Mouse (Mus musculus): ENCODE data around the gene Rasal2. TPM values are rescaled to one million over a fixed set of nuclear protein-coding genes. Genes with fewer than 3 reads are reported as not detected.

Gene Rasal2
- polyA plus RNA-seq, 1 experiment = 4.1 TPM

GRCm38 (mm10) chr1:157449981-157450636 lies 37.7 kb upstream of the Rasal2 start:
- Histone ChIP-seq H3K4me3 (no peak overlapping the region), H3K27me3 (ENCODE audit: control insufficient read depth, insufficient read depth, insufficient read length) (no peaks in the 10 kb centered on the region), H3K36me3 (ENCODE audit: control insufficient read depth, insufficient read depth) (no peaks in the 10 kb centered on the region), H3K79me2 (ENCODE audit: control insufficient read depth, insufficient read depth) (no peaks in the 10 kb centered on the region), H3K4me2 (ENCODE audit: low read depth) (no peak overlapping the region), H3ac (ENCODE audit: control insufficient read depth, insufficient read length) (no peak overlapping the region)
- TF ChIP-seq MYOG (IDR thresholded peaks at IDR 0.05; ENCODE audit: control insufficient read depth in 1 of 3, insufficient read depth in 1 of 3, insufficient read length in 2 of 3, low read depth in 2 of 3) = no peak
- TF ChIP-seq POLR2AphosphoS2 (IDR thresholded peaks at IDR 0.05; ENCODE audit: insufficient read length, low read depth) = no peak
- TF ChIP-seq TCF12 (IDR thresholded peaks at IDR 0.05; ENCODE audit: insufficient read depth, poor library complexity, severe bottlenecking) = no peak
- no peak for TF ChIP-seq E2F4 (IDR thresholded peaks at IDR 0.05; ENCODE audit: insufficient read depth)
- TF ChIP-seq SRF (IDR thresholded peaks at IDR 0.05; ENCODE audit: control insufficient read depth, insufficient read length, low read depth) = no peak
- TF ChIP-seq USF1 (IDR thresholded peaks at IDR 0.05; ENCODE audit: low read depth) = no peak
- TF ChIP-seq MYOD1 (IDR thresholded peaks at IDR 0.05; ENCODE audit: control insufficient read depth in 1 of 3, insufficient read length in 2 of 3, low read depth in 2 of 3) = no peak
- no peak for TF ChIP-seq CEBPB (IDR thresholded peaks at IDR 0.05; ENCODE audit: insufficient read depth, poor library complexity, severe bottlenecking)
- no peak for TF ChIP-seq MAX (IDR thresholded peaks at IDR 0.05; ENCODE audit: low read depth)
- no peak for TF ChIP-seq REST (IDR thresholded peaks at IDR 0.05; ENCODE audit: insufficient read depth, insufficient read length)
- no peak for TF ChIP-seq TCF3 (IDR thresholded peaks at IDR 0.05; ENCODE audit: insufficient read length, low read depth)
- no peak for TF ChIP-seq POLR2A (IDR thresholded peaks at IDR 0.05; ENCODE audit: insufficient read length, low read depth)

GRCm38 (mm10) chr1:157449532-157449931 lies 37.1 kb upstream of the Rasal2 start:
- H3ac ChIP-seq (ENCODE audit: control insufficient read depth, insufficient read length) = no peak overlapping the region
- H3K27me3 ChIP-seq (ENCODE audit: control insufficient read depth, insufficient read depth, insufficient read length) = no peaks in the 10 kb centered on the region
- H3K79me2 ChIP-seq (ENCODE audit: control insufficient read depth, insufficient read depth) = no peaks in the 10 kb centered on the region
- TF ChIP-seq MAX (IDR thresholded peaks at IDR 0.05; ENCODE audit: low read depth) (no peak), USF1 (IDR thresholded peaks at IDR 0.05; ENCODE audit: low read depth) (no peak), POLR2A (IDR thresholded peaks at IDR 0.05; ENCODE audit: insufficient read length, low read depth) (no peak), TCF3 (IDR thresholded peaks at IDR 0.05; ENCODE audit: insufficient read length, low read depth) (no peak), REST (IDR thresholded peaks at IDR 0.05; ENCODE audit: insufficient read depth, insufficient read length) (no peak), POLR2AphosphoS2 (IDR thresholded peaks at IDR 0.05; ENCODE audit: insufficient read length, low read depth) (no peak), TCF12 (IDR thresholded peaks at IDR 0.05; ENCODE audit: insufficient read depth, poor library complexity, severe bottlenecking) (no peak), CEBPB (IDR thresholded peaks at IDR 0.05; ENCODE audit: insufficient read depth, poor library complexity, severe bottlenecking) (no peak), MYOD1 (IDR thresholded peaks at IDR 0.05; ENCODE audit: control insufficient read depth in 1 of 3, insufficient read length in 2 of 3, low read depth in 2 of 3) (no peak), SRF (IDR thresholded peaks at IDR 0.05; ENCODE audit: control insufficient read depth, insufficient read length, low read depth) (no peak), E2F4 (IDR thresholded peaks at IDR 0.05; ENCODE audit: insufficient read depth) (no peak), MYOG (IDR thresholded peaks at IDR 0.05; ENCODE audit: control insufficient read depth in 1 of 3, insufficient read depth in 1 of 3, insufficient read length in 2 of 3, low read depth in 2 of 3) (no peak)
- H3K4me2 ChIP-seq (ENCODE audit: low read depth) = no peak overlapping the region
- no peak overlapping the region for H3K4me3 ChIP-seq
- H3K36me3 ChIP-seq (ENCODE audit: control insufficient read depth, insufficient read depth) = no peaks in the 10 kb centered on the region

DNA sequence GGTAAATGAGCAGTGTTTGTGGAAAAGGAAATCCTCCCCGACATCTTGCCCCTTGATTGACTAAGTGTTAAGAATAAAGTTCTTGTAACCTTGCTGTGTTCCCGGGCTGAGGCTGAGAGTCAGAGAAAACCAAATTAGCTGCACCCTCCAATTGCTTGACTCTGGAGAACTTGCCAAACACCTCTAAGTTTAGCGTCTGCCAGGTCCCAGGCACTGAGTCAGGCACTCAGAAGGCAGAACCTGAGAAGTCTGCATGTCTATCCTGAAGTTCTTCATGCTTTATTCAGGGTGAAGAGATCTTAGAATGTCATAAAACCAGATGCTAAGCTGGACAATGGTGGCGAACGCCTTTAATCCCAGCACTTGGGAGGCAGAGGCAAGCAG lies 36.4 kb upstream of the Rasal2 start:
- H3K79me2 ChIP-seq (ENCODE audit: control insufficient read depth, insufficient read depth) = no peaks in the 10 kb centered on the region
- no peak overlapping the region for H3K4me2 ChIP-seq (ENCODE audit: low read depth)
- no peak overlapping the region for H3ac ChIP-seq (ENCODE audit: control insufficient read depth, insufficient read length)
- no peaks in the 10 kb centered on the region for H3K27me3 ChIP-seq (ENCODE audit: control insufficient read depth, insufficient read depth, insufficient read length)
- TF ChIP-seq SRF (IDR thresholded peaks at IDR 0.05; ENCODE audit: control insufficient read depth, insufficient read length, low read depth) (no peak), MYOG (IDR thresholded peaks at IDR 0.05; ENCODE audit: control insufficient read depth in 1 of 3, insufficient read depth in 1 of 3, insufficient read length in 2 of 3, low read depth in 2 of 3) (no peak), MAX (IDR thresholded peaks at IDR 0.05; ENCODE audit: low read depth) (no peak), POLR2A (IDR thresholded peaks at IDR 0.05; ENCODE audit: insufficient read length, low read depth) (no peak), TCF3 (IDR thresholded peaks at IDR 0.05; ENCODE audit: insufficient read length, low read depth) (no peak), E2F4 (IDR thresholded peaks at IDR 0.05; ENCODE audit: insufficient read depth) (no peak), MYOD1 (IDR thresholded peaks at IDR 0.05; ENCODE audit: control insufficient read depth in 1 of 3, insufficient read length in 2 of 3, low read depth in 2 of 3) (no peak), CEBPB (IDR thresholded peaks at IDR 0.05; ENCODE audit: insufficient read depth, poor library complexity, severe bottlenecking) (no peak), REST (IDR thresholded peaks at IDR 0.05; ENCODE audit: insufficient read depth, insufficient read length) (no peak), USF1 (IDR thresholded peaks at IDR 0.05; ENCODE audit: low read depth) (no peak), POLR2AphosphoS2 (IDR thresholded peaks at IDR 0.05; ENCODE audit: insufficient read length, low read depth) (no peak), TCF12 (IDR thresholded peaks at IDR 0.05; ENCODE audit: insufficient read depth, poor library complexity, severe bottlenecking) (no peak)
- no peak overlapping the region for H3K4me3 ChIP-seq
- H3K36me3 ChIP-seq (ENCODE audit: control insufficient read depth, insufficient read depth) = no peaks in the 10 kb centered on the region

GRCm38 (mm10) chr1:157448164-157448804 lies 35.9 kb upstream of the Rasal2 start:
- TF ChIP-seq TCF12 (IDR thresholded peaks at IDR 0.05; ENCODE audit: insufficient read depth, poor library complexity, severe bottlenecking) (no peak), MYOD1 (IDR thresholded peaks at IDR 0.05; ENCODE audit: control insufficient read depth in 1 of 3, insufficient read length in 2 of 3, low read depth in 2 of 3) (no peak), SRF (IDR thresholded peaks at IDR 0.05; ENCODE audit: control insufficient read depth, insufficient read length, low read depth) (no peak), MAX (IDR thresholded peaks at IDR 0.05; ENCODE audit: low read depth) (no peak), CEBPB (IDR thresholded peaks at IDR 0.05; ENCODE audit: insufficient read depth, poor library complexity, severe bottlenecking) (no peak), MYOG (IDR thresholded peaks at IDR 0.05; ENCODE audit: control insufficient read depth in 1 of 3, insufficient read depth in 1 of 3, insufficient read length in 2 of 3, low read depth in 2 of 3) (no peak)
- H3K4me2 ChIP-seq (ENCODE audit: low read depth) = no peak overlapping the region

More at GRCm38 (mm10) chr1:157448164-157448804, 35.9 kb upstream of the Rasal2 start:
- Histone ChIP-seq H3K27me3 (ENCODE audit: control insufficient read depth, insufficient read depth, insufficient read length) (no peaks in the 10 kb centered on the region), H3K4me3 (no peak overlapping the region), H3K36me3 (ENCODE audit: control insufficient read depth, insufficient read depth) (no peaks in the 10 kb centered on the region), H3K79me2 (ENCODE audit: control insufficient read depth, insufficient read depth) (no peaks in the 10 kb centered on the region), H3ac (ENCODE audit: control insufficient read depth, insufficient read length) (no peak overlapping the region)

Measured in myocyte (in vitro differentiated cells).